ENCODE assay signal across 37 mouse cellular contexts in genomic region chr13:32969641-32970040, GRCm38 (mm10). TPM values are rescaled to one million over a fixed set of nuclear protein-coding genes. Genes with fewer than 3 reads are reported as not detected.
A peak's percentile ranks its signal among the peaks of the same experiment; 100 is the strongest.
DNase-seq lines count a peak whose midpoint lies in the region; ATAC-seq and TF ChIP-seq lines count a peak whose summit lies in the region.
"Had no signal": no experiment of that assay in that cellular context is flagged by ENCODE, and none has a peak within 500 bp of the region (broad histone marks: within the 10 kb centered on the region; RNA-seq: fewer than 3 reads in every experiment).

No protein-coding gene starts in this region.

- H3K4me1 ChIP-seq in liver, adult 2 months (ENCODE audit: control insufficient read depth, insufficient read depth, low read length), result peaks cover 11% of the 10 kb centered on the region
- H3K4me1 ChIP-seq in liver, embryonic 15.5 days (replicated peaks), result peaks cover 69% of the 10 kb centered on the region
- peaks cover 7% of the 10 kb centered on the region for H3K4me1 ChIP-seq in thymus, adult 2 months (replicated peaks; ENCODE audit: control insufficient read depth, insufficient read depth, low read length)
- no peaks in the 10 kb centered on the region for H3K4me1 ChIP-seq in intestine, embryonic 15.5 days (replicated peaks)
- H3K4me1 ChIP-seq: hindbrain, embryonic 15.5 days; midbrain, embryonic 15.5 days; neural tube, embryonic 15.5 days had no signal

- no peak for ATAC-seq in liver, embryonic 15.5 days (ENCODE audit: insufficient read depth)
- no peak for ATAC-seq in intestine, embryonic 15.5 days
- ATAC-seq: CD4-positive, CD25-positive, alpha-beta regulatory T cell, adult 4 months; forebrain, embryonic 14.5 days; inflammation-experienced regulatory T-cells, adult 6 months; midbrain, embryonic 15.5 days had no signal

- H3K9ac ChIP-seq in liver, adult 2 months (ENCODE audit: low read depth, low read length), result no peak overlapping the region
- H3K9ac ChIP-seq in liver, embryonic 15.5 days, result peak overlapping the region; percentile 65
- no peak overlapping the region for H3K9ac ChIP-seq in intestine, embryonic 15.5 days
- H3K9ac ChIP-seq: embryonic facial prominence, embryonic 12.5 days; heart, embryonic 12.5 days; hindbrain, embryonic 15.5 days; limb, embryonic 12.5 days; midbrain, embryonic 15.5 days; neural tube, embryonic 15.5 days had no signal

- H3K4me3 ChIP-seq in liver, adult 2 months (ENCODE audit: insufficient read depth, low read depth, low read length), result no peak overlapping the region
- peak overlapping the region; percentile 55 for H3K4me3 ChIP-seq in liver, embryonic 15.5 days (replicated peaks)
- no peak overlapping the region for H3K4me3 ChIP-seq in thymus, adult 2 months (ENCODE audit: control insufficient read depth, insufficient read depth, low read length)
- H3K4me3 ChIP-seq in intestine, embryonic 15.5 days (replicated peaks), result no peak overlapping the region
- H3K4me3 ChIP-seq: embryonic facial prominence, embryonic 12.5 days; heart, embryonic 12.5 days; hindbrain, embryonic 15.5 days; limb, embryonic 12.5 days; midbrain, embryonic 10.5 days; midbrain, embryonic 15.5 days; neural tube, embryonic 15.5 days had no signal

- DNase-seq in liver, adult 2 months (ENCODE audit: extremely low read depth, low read depth, low spot score), result peak; percentile 96
- DNase-seq in liver (no peak), adipocyte (ENCODE audit: low spot score) (peak; percentile 10)
- DNase-seq in fibroblast of lung, adult 2 months (ENCODE audit: low read depth), result peak; percentile 32
- DNase-seq in right cerebral cortex, adult 18-20 months, result no peak
- DNase-seq in thymus, adult 2 months, result no peak
- DNase-seq: adrenal gland, adult 8-10 months; cerebellum, adult 11 months; cerebellum, adult 9-10 months; cerebellum, postnatal 36 days; gastrocnemius, postnatal 36 days; heart, adult 18-20 months; heart, postnatal 4 days; kidney, adult 18-20 months; kidney, postnatal 10 days; layer of hippocampus, adult 9-11 months; lung, adult 2 months; right cerebral cortex, postnatal 4 days; thymus, adult 18-20 months; thymus, postnatal 36 days had no signal

- H3K9me3 ChIP-seq in liver, embryonic 15.5 days (replicated peaks), result no peaks in the 10 kb centered on the region
- H3K9me3 ChIP-seq in intestine, embryonic 15.5 days, result no peaks in the 10 kb centered on the region
- H3K9me3 ChIP-seq: embryonic facial prominence, embryonic 12.5 days; heart, embryonic 12.5 days; hindbrain, embryonic 15.5 days; limb, embryonic 12.5 days; midbrain, embryonic 10.5 days; midbrain, embryonic 15.5 days; neural tube, embryonic 15.5 days had no signal

- WGBS in liver, adult 2 months, result 31% methylated on average over 1 of the region's 1 CpGs
- WGBS in liver, embryonic 15.5 days (ENCODE audit: insufficient replicate concordance), result 76% methylated on average over 1 of the region's 1 CpGs
- 97% methylated on average over 1 of the region's 1 CpGs for WGBS in thymus, adult 2 months
- WGBS in intestine, embryonic 15.5 days, result 77% methylated on average over 1 of the region's 1 CpGs

- no peaks in the 10 kb centered on the region for H3K79me2 ChIP-seq in liver, adult 2 months (ENCODE audit: control insufficient read depth, insufficient read depth, low read length)

- peak overlapping the region; percentile 74 for H3K4me2 ChIP-seq in liver, embryonic 15.5 days
- H3K4me2 ChIP-seq in intestine, embryonic 15.5 days (replicated peaks), result no peak overlapping the region
- H3K4me2 ChIP-seq: embryonic facial prominence, embryonic 12.5 days; heart, embryonic 12.5 days; hindbrain, embryonic 15.5 days; limb, embryonic 12.5 days; midbrain, embryonic 15.5 days; neural tube, embryonic 15.5 days had no signal

- H3K27ac ChIP-seq in liver, adult 2 months (replicated peaks; ENCODE audit: insufficient read depth, low read depth, low read length), result peak overlapping the region; percentile 61
- H3K27ac ChIP-seq in liver, embryonic 15.5 days (replicated peaks), result peak overlapping the region; percentile 96
- no peak overlapping the region for H3K27ac ChIP-seq in thymus, adult 2 months (ENCODE audit: control insufficient read depth, insufficient read depth, low read length)
- no peak overlapping the region for H3K27ac ChIP-seq in intestine, embryonic 15.5 days
- H3K27ac ChIP-seq: embryonic facial prominence, embryonic 12.5 days; hindbrain, embryonic 15.5 days; limb, embryonic 12.5 days; midbrain, embryonic 10.5 days; midbrain, embryonic 15.5 days; neural tube, embryonic 15.5 days; stomach, postnatal 0 days had no signal

- H3K36me3 ChIP-seq in liver, adult 2 months (ENCODE audit: control insufficient read depth, insufficient read depth, low read length), result no peaks in the 10 kb centered on the region
- no peaks in the 10 kb centered on the region for H3K36me3 ChIP-seq in liver, embryonic 15.5 days (replicated peaks)
- H3K36me3 ChIP-seq in thymus, adult 2 months (ENCODE audit: control insufficient read depth, insufficient read depth, low read length), result no peaks in the 10 kb centered on the region
- H3K36me3 ChIP-seq in intestine, embryonic 15.5 days, result no peaks in the 10 kb centered on the region
- H3K36me3 ChIP-seq: embryonic facial prominence, embryonic 12.5 days; hindbrain, embryonic 15.5 days; limb, embryonic 12.5 days; midbrain, embryonic 10.5 days; midbrain, embryonic 15.5 days; neural tube, embryonic 15.5 days had no signal

- no peak for TF ChIP-seq POLR2A in liver, adult 2 months (IDR thresholded peaks at IDR 0.05; ENCODE audit: extremely low read depth, insufficient read depth, low read length)
- TF ChIP-seq POLR2A in thymus, adult 2 months (IDR thresholded peaks at IDR 0.05; ENCODE audit: control insufficient read depth, extremely low read depth, insufficient read depth, low read length, poor library complexity), result no peak

- no peak for TF ChIP-seq CTCF in liver, adult 2 months (IDR thresholded peaks at IDR 0.05; ENCODE audit: low read depth, low read length)
- no peak for TF ChIP-seq CTCF in thymus, adult 2 months (IDR thresholded peaks at IDR 0.05; ENCODE audit: borderline replicate concordance, control insufficient read depth, extremely low read depth, insufficient read depth, low read length, poor library complexity)

- no peaks in the 10 kb centered on the region for H3K27me3 ChIP-seq in liver, adult 2 months (ENCODE audit: control insufficient read depth, insufficient read depth, low read length)
- H3K27me3 ChIP-seq in liver, embryonic 15.5 days, result no peaks in the 10 kb centered on the region
- H3K27me3 ChIP-seq in thymus, adult 2 months (ENCODE audit: control insufficient read depth, insufficient read depth, low read length), result no peaks in the 10 kb centered on the region
- H3K27me3 ChIP-seq in intestine, embryonic 15.5 days (replicated peaks), result no peaks in the 10 kb centered on the region
- H3K27me3 ChIP-seq: embryonic facial prominence, embryonic 12.5 days; heart, embryonic 12.5 days; hindbrain, embryonic 15.5 days; limb, embryonic 12.5 days; midbrain, embryonic 15.5 days; neural tube, embryonic 15.5 days had no signal

RNA-seq across cellular contexts. Expression of gene Serpinb6b, which starts 4.6 kb away (rescaled TPM):
- 2.6 and 2.7 TPM in 2 replicates for total RNA-seq in liver, adult 2 months (2014; rRNA removed)
- 0.33 and 0.60 TPM in 2 replicates for polyA plus RNA-seq in liver, adult 2 months (2012; rRNA removed)
- 4.6 and 5.4 TPM in 2 replicates for polyA plus RNA-seq in liver, embryonic 15.5 days (2015; fragmentation: Nextera tagmentation; extraction: Ambion mirVana)
- 11.9 and 15.9 TPM in 2 replicates for polyA plus RNA-seq in thymus, adult 2 months (2012; rRNA removed)
- 4.7 and 5.7 TPM in 2 replicates for polyA plus RNA-seq in intestine, embryonic 15.5 days (2015; fragmentation: Nextera tagmentation; extraction: Ambion mirVana)

RNA-seq across cellular contexts. Expression of gene Serpinb9, which starts 33.4 kb away (rescaled TPM):
- 7.2 and 11.9 TPM in 2 replicates for total RNA-seq in liver, adult 2 months (2014; rRNA removed)
- polyA plus RNA-seq in liver, adult 2 months (2012; rRNA removed), result 1.8 and 2.6 TPM in 2 replicates
- polyA plus RNA-seq in liver, embryonic 15.5 days (2015; fragmentation: Nextera tagmentation; extraction: Ambion mirVana), result 1.8 and 1.9 TPM in 2 replicates
- polyA plus RNA-seq in thymus, adult 2 months (2012; rRNA removed), result 8.6 and 11.4 TPM in 2 replicates
- polyA plus RNA-seq in intestine, embryonic 15.5 days (2015; fragmentation: Nextera tagmentation; extraction: Ambion mirVana), result 8.2 and 10.7 TPM in 2 replicates

RNA-seq across cellular contexts. Expression of gene Serpinb9b, which starts 57.6 kb away (rescaled TPM):
- total RNA-seq in liver, adult 2 months (2014; rRNA removed), result not detected in 2 replicates
- 0.04 and 0.05 TPM in 2 replicates for polyA plus RNA-seq in liver, adult 2 months (2012; rRNA removed)
- not detected in 2 replicates for polyA plus RNA-seq in liver, embryonic 15.5 days (2015; fragmentation: Nextera tagmentation; extraction: Ambion mirVana)
- polyA plus RNA-seq in thymus, adult 2 months (2012; rRNA removed), result 0.32 and 0.34 TPM in 2 replicates
- polyA plus RNA-seq in intestine, embryonic 15.5 days (2015; fragmentation: Nextera tagmentation; extraction: Ambion mirVana), result 0.15 TPM in 1 of 2 replicates, not detected in the other
- total RNA-seq: gastrocnemius, adult 18-20 months; gastrocnemius, postnatal 36 days; left cerebral cortex, adult 18-20 months; left cerebral cortex, postnatal 14 days; megakaryocyte progenitor cell, adult 5-6 weeks had no signal
- polyA plus RNA-seq: limb, embryonic 12.5 days; midbrain, embryonic 10.5 days had no signal

Comparison
In these comparisons a context has a peak if more than half of its experiments do, and no peak if none do; other contexts are left out.
1. DNase-seq: peak in liver, adult 2 months (single experiment), adipocyte (single experiment) and fibroblast of lung, adult 2 months (single experiment); none in liver (single experiment), right cerebral cortex, adult 18-20 months (single experiment) and thymus, adult 2 months (single experiment).
2. H3K27ac ChIP-seq: peak in liver, adult 2 months (single experiment) and liver, embryonic 15.5 days (single experiment); none in thymus, adult 2 months (single experiment) and intestine, embryonic 15.5 days (single experiment).